Mouse (Mus musculus) brain, embryonic 14.5 days (tissue): ENCODE measurements at regions not wholly inside any gene's neighbourhood (a gene's known extent, or its start where the extent isn't known, plus 50 kb on each side); places are given as distances from the start of the nearest gene placed in this dataset.

Experiments used
- DNase-seq: peaks from one replicate; pipeline ENCODE4 v3.0.0-alpha.2; 2011; ENCODE audit warnings: low read depth
- CTCF ChIP-seq: fragments of 200-500 bp; IDR thresholded peaks from 2 replicates; pipeline ENCODE4 v1.5.1; 2012; ENCODE audit warnings: inconsistent platforms, mild to moderate bottlenecking, moderate library complexity, borderline replicate concordance; ENCODE audit not compliant: insufficient read depth, insufficient read length; ENCODE audit errors: extremely low read depth
- POLR2A ChIP-seq: fragments of 200-500 bp; IDR thresholded peaks from 2 replicates; pipeline ENCODE4 v1.6.1; 2012; ENCODE audit warnings: mild to moderate bottlenecking, inconsistent platforms, borderline replicate concordance; ENCODE audit not compliant: poor library complexity, insufficient read depth, insufficient read length, severe bottlenecking; ENCODE audit errors: extremely low read depth

- no peak for TF ChIP-seq CTCF
- TF ChIP-seq POLR2A, result no peak
- DNase-seq, result no peak
These were observed 321.8 kb upstream of the Fam241a start for GRCm38 (mm10) chr3:128217765-128218415.

GRCm38 (mm10) chr3:128212256-128212655 lies 316.1 kb upstream of the Fam241a start:
- peak; percentile 86 for DNase-seq
- no peak for TF ChIP-seq POLR2A
- TF ChIP-seq CTCF, result no peak

GRCm38 (mm10) chr3:128210591-128210990 lies 314.5 kb upstream of the Fam241a start:
- no peak for TF ChIP-seq POLR2A
- no peak for TF ChIP-seq CTCF
- no peak for DNase-seq

- DNase-seq, result no peak
- TF ChIP-seq CTCF (peak; percentile 29; the same call in 1 of the 2 replicates), POLR2A (no peak)
These were observed 310.8 kb upstream of the Fam241a start for GRCm38 (mm10) chr3:128206948-128207347.

- no peak for TF ChIP-seq CTCF
- no peak for TF ChIP-seq POLR2A
- no peak for DNase-seq
These were observed 310.4 kb upstream of the Fam241a start for GRCm38 (mm10) chr3:128206483-128206882.

- DNase-seq, result no peak
- TF ChIP-seq POLR2A (no peak), CTCF (no peak)
These were observed 304.6 kb upstream of the Fam241a start for GRCm38 (mm10) chr3:128200574-128201235.

- TF ChIP-seq POLR2A (no peak), CTCF (no peak)
- DNase-seq, result no peak
These were observed 303.3 kb upstream of the Fam241a start for GRCm38 (mm10) chr3:128199466-128199865.

- no peak for DNase-seq
- no peak for TF ChIP-seq CTCF
- TF ChIP-seq POLR2A, result no peak
These were observed 296.1 kb upstream of the Fam241a start for GRCm38 (mm10) chr3:128192046-128192800.

- no peak for TF ChIP-seq CTCF
- TF ChIP-seq POLR2A, result no peak
- no peak for DNase-seq
These were observed 291.4 kb upstream of the Fam241a start for GRCm38 (mm10) chr3:128187330-128188044.

- TF ChIP-seq POLR2A (no peak), CTCF (peak; percentile 45; the same call in 1 of the 2 replicates)
- peak; percentile 83 for DNase-seq
These were observed 290.2 kb upstream of the Fam241a start for GRCm38 (mm10) chr3:128186278-128186677.

GRCm38 (mm10) chr3:128181221-128181908 lies 285.2 kb upstream of the Fam241a start:
- DNase-seq, result no peak
- TF ChIP-seq CTCF, result no peak
- TF ChIP-seq POLR2A, result no peak

GRCm38 (mm10) chr3:128149216-128149615 lies 253.1 kb upstream of the Fam241a start:
- no peak for TF ChIP-seq CTCF
- no peak for TF ChIP-seq POLR2A
- peak; percentile 75 for DNase-seq
